Mouse (Mus musculus) CH12.LX (cell line): Measurements from ENCODE around the gene Il11ra1. TPM values are rescaled to one million over a fixed set of nuclear protein-coding genes. Genes with fewer than 3 reads are reported as not detected.
"Not testable (repeated sequence)": the region's sequence is repeated elsewhere in the genome, so short reads cannot be mapped to it uniquely, and the experiment has no call there.

Source experiments
- DNase-seq: peaks from one replicate; pipeline ENCODE4 v3.0.0-alpha.2; 2013; ENCODE audit errors: extremely low read depth
- H3K27ac ChIP-seq: 2 replicates; pipeline ENCODE4 v1.5.1; 2012; ENCODE audit warnings: low read depth, mild to moderate bottlenecking, control low read depth, moderate library complexity; ENCODE audit not compliant: insufficient read depth
- H3K27me3 ChIP-seq: replicated peaks from 2 replicates; pipeline ENCODE3; 2012; ENCODE audit warnings: inconsistent platforms
- H3K36me3 ChIP-seq, 2 experiments: replicated peaks in 1 of 2; 2 replicates each; pipeline versions ENCODE3 to v1.6.1; 2012; ENCODE audit warnings: inconsistent platforms in 1 of 2, low read length in 1 of 2, mild to moderate bottlenecking in 1 of 2, mixed read lengths in 1 of 2, moderate library complexity in 1 of 2; ENCODE audit not compliant: control insufficient read depth in 1 of 2, insufficient read depth in 1 of 2
- H3K4me1 ChIP-seq, 2 experiments: 2 replicates each; pipeline ENCODE4 v1.6.1; 2012; ENCODE audit warnings: inconsistent platforms in 1 of 2, moderate library complexity in 1 of 2; ENCODE audit not compliant: insufficient read depth in 2 of 2, control insufficient read depth in 1 of 2
- H3K4me2 ChIP-seq: 2 replicates; pipeline ENCODE4 v1.6.1; 2012; ENCODE audit warnings: low read depth, mild to moderate bottlenecking, control low read depth; ENCODE audit not compliant: poor library complexity, insufficient read depth, severe bottlenecking
- H3K4me3 ChIP-seq, 3 experiments: fragments of 150-350 bp in 1 of 3; sonication (generic) in 1 of 3; replicated peaks in 1 of 3; 2 replicates each; pipeline versions ENCODE3 to v1.5.1; 2011 to 2012; ENCODE audit warnings: low read depth in 2 of 3, low read length in 2 of 3, mild to moderate bottlenecking in 2 of 3, moderate library complexity in 2 of 3, control low read depth in 1 of 3, improper control_type of control experiment in 1 of 3, inconsistent platforms in 1 of 3, mixed read lengths in 1 of 3; ENCODE audit not compliant: poor library complexity in 1 of 3
- H3K79me2 ChIP-seq: replicated peaks from 2 replicates; pipeline ENCODE4 v1.6.1; 2012; ENCODE audit warnings: mild to moderate bottlenecking, moderate library complexity; ENCODE audit not compliant: control insufficient read depth, poor library complexity, insufficient read depth, severe bottlenecking; ENCODE audit errors: extremely low read depth
- H3K9ac ChIP-seq: 2 replicates; pipeline ENCODE4 v1.6.1; 2012; ENCODE audit warnings: low read depth, mild to moderate bottlenecking, control low read depth, moderate library complexity; ENCODE audit not compliant: insufficient read depth
- H3K9me3 ChIP-seq: replicated peaks from 2 replicates; pipeline ENCODE3; 2012; ENCODE audit warnings: low read length, inconsistent platforms, mixed read lengths
- ZKSCAN1 ChIP-seq: IDR thresholded peaks from 2 replicates; pipeline ENCODE4 v1.6.1; 2012; ENCODE audit warnings: low read depth, inconsistent platforms, low read length, improper control_type of control experiment, borderline replicate concordance
- dilution Hi-C: fragments of 300-500 bp; cut with MboI; formaldehyde crosslinking; loops from 2 replicates; pipeline ENCODE4 v1.14.3; 2020; ENCODE audit warnings: low sequenced_read_pairs; ENCODE audit not compliant: extremely low pct_unique_long_range_greater_than_20kb, extremely low pct_ligation_motif_present
- in situ Hi-C: fragments of 300-500 bp; cut with MboI; formaldehyde crosslinking; loops from 3 replicates; pipeline ENCODE4 v1.14.3; 2019; ENCODE audit warnings: low sequenced_read_pairs, low pct_ligation_motif_present, low pct_unique_long_range_greater_than_20kb, mixed read lengths
- polyA plus RNA-seq: library from polyadenylated mRNA; unstranded; fragments of >175 nt; gene quantifications from 2 replicates; pipeline ENCODE4 v1.2.1, GENCODE M21; 2012; ENCODE audit warnings: low read depth; ENCODE audit not compliant: insufficient read length
- total RNA-seq, 2 experiments: library from RNA; depleted of rRNA; stranded (reverse); fragments of 300-350 nt in 1 of 2; fragments of >200 nt in 1 of 2; gene quantifications; 2 replicates each; pipeline ENCODE4 v1.2.3; 2012 to 2014

The Il11ra1 gene
- total and polyA plus RNA-seq, 3 experiments, result 1.3 to 4.8 (median 4.2) TPM

- H3K4me3 ChIP-seq, H3K9ac ChIP-seq, dilution Hi-C loops, DNase-seq, in situ Hi-C loops, H3K4me2 ChIP-seq, H3K4me1 ChIP-seq, H3K27me3 ChIP-seq, H3K27ac ChIP-seq, H3K79me2 ChIP-seq, H3K36me3 ChIP-seq, H3K9me3 ChIP-seq: not testable (repeated sequence)
- peak; percentile 71 for TF ChIP-seq ZKSCAN1
Measured at GRCm38 (mm10) chr4:41775840-41776239, 76.1 kb downstream of the Il11ra1 start.

- in situ Hi-C loops, dilution Hi-C loops: not testable (repeated sequence)
Measured at GRCm38 (mm10) chr4:41781271-41781670, 81.5 kb downstream of the Il11ra1 start.

GRCm38 (mm10) chr4:41781748-41782485 lies 82.1 kb downstream of the Il11ra1 start:
- H3K79me2 ChIP-seq, H3K36me3 ChIP-seq, H3K4me3 ChIP-seq, H3K27me3 ChIP-seq, H3K9me3 ChIP-seq, H3K27ac ChIP-seq, H3K4me2 ChIP-seq, H3K9ac ChIP-seq, H3K4me1 ChIP-seq, in situ Hi-C loops, DNase-seq, dilution Hi-C loops: not testable (repeated sequence)

More at GRCm38 (mm10) chr4:41781271-41781670, 81.5 kb downstream of the Il11ra1 start:
- H3K4me1 ChIP-seq, H3K79me2 ChIP-seq, H3K4me2 ChIP-seq, H3K36me3 ChIP-seq, H3K4me3 ChIP-seq, DNase-seq, H3K27ac ChIP-seq, H3K9ac ChIP-seq, H3K9me3 ChIP-seq, H3K27me3 ChIP-seq: not testable (repeated sequence)

GRCm38 (mm10) chr4:41782711-41783110 lies 82.9 kb downstream of the Il11ra1 start:
- H3K9me3 ChIP-seq, dilution Hi-C loops: not testable (repeated sequence)

GRCm38 (mm10) chr4:41783197-41783596 lies 83.4 kb downstream of the Il11ra1 start:
- H3K36me3 ChIP-seq, H3K27ac ChIP-seq, H3K27me3 ChIP-seq, dilution Hi-C loops, DNase-seq, H3K9ac ChIP-seq, H3K9me3 ChIP-seq, H3K79me2 ChIP-seq, in situ Hi-C loops, H3K4me2 ChIP-seq, H3K4me1 ChIP-seq, H3K4me3 ChIP-seq: not testable (repeated sequence)

More at GRCm38 (mm10) chr4:41782711-41783110, 82.9 kb downstream of the Il11ra1 start:
- H3K27ac ChIP-seq, H3K36me3 ChIP-seq, H3K9ac ChIP-seq, DNase-seq, in situ Hi-C loops, H3K4me1 ChIP-seq, H3K4me2 ChIP-seq, H3K4me3 ChIP-seq, H3K79me2 ChIP-seq, H3K27me3 ChIP-seq: not testable (repeated sequence)
